Mouse (Mus musculus) midbrain, postnatal 0 days (tissue): Measurements from ENCODE around the gene Frg2f1. TPM values are rescaled to one million over a fixed set of nuclear protein-coding genes. Genes with fewer than 3 reads are reported as not detected.
A peak's percentile ranks its signal among the peaks of the same experiment; 100 is the strongest.

Source experiments
- ATAC-seq: fragments of 200-750 bp; cut with Nextera tagmentation; 2 replicates; pipeline ENCODE4 v1.8.0; 2017; ENCODE audit warnings: moderate number of reproducible peaks, mild to moderate bottlenecking, moderate TSS enrichment, moderate library complexity; ENCODE audit not compliant: low FRiP score
- DNase-seq: peaks from one replicate; pipeline ENCODE4 v3.0.0-alpha.2; 2015; ENCODE audit warnings: low spot score
- H3K27ac ChIP-seq: fragments of 300-500 bp; sonication (generic); 2 replicates; pipeline ENCODE4 v1.5.1; 2014; ENCODE audit warnings: low read depth, mild to moderate bottlenecking, low read length, mixed read lengths
- H3K27me3 ChIP-seq: fragments of 300-500 bp; sonication (generic); 2 replicates; pipeline ENCODE4 v1.6.1; 2014; ENCODE audit warnings: low read length, control low read depth, mixed read lengths; ENCODE audit not compliant: insufficient read depth
- H3K36me3 ChIP-seq: fragments of 300-500 bp; sonication (generic); 2 replicates; pipeline ENCODE4 v1.6.1; 2014; ENCODE audit warnings: low read length, control low read depth, mixed read lengths; ENCODE audit not compliant: insufficient read depth
- H3K4me1 ChIP-seq: fragments of 300-500 bp; sonication (generic); 2 replicates; pipeline ENCODE4 v1.6.1; 2014; ENCODE audit warnings: mild to moderate bottlenecking, control low read depth, antibody characterized with exemption, low read length, mixed read lengths; ENCODE audit not compliant: insufficient read depth
- H3K4me2 ChIP-seq: fragments of 300-500 bp; sonication (generic); 2 replicates; pipeline ENCODE4 v1.6.1; 2014; ENCODE audit warnings: low read depth, mild to moderate bottlenecking, low read length, mixed read lengths; ENCODE audit not compliant: poor library complexity, severe bottlenecking
- H3K4me3 ChIP-seq: fragments of 300-500 bp; sonication (generic); 2 replicates; pipeline ENCODE4 v1.5.1; 2014; ENCODE audit warnings: low read depth, mild to moderate bottlenecking, low read length, moderate library complexity
- H3K9ac ChIP-seq: fragments of 300-500 bp; sonication (generic); replicated peaks from 2 replicates; pipeline ENCODE4 v1.6.1; 2014; ENCODE audit warnings: mild to moderate bottlenecking, low read length, moderate library complexity, mixed read lengths; ENCODE audit not compliant: poor library complexity, severe bottlenecking
- H3K9me3 ChIP-seq: fragments of 300-500 bp; sonication (generic); 2 replicates; pipeline ENCODE4 v1.6.1; 2016; ENCODE audit warnings: low read length, control low read depth
- CTCF ChIP-seq: IDR thresholded peaks from 2 replicates; pipeline ENCODE4 v1.5.1; 2016; ENCODE audit warnings: antibody characterized with exemption, mild to moderate bottlenecking
- WGBS: fragments of 180-500 bp; shearing (Covaris S2); extraction: QIAGEN DNeasy Blood & Tissue Kit; methylation state at CpG from one replicate; pipeline ENCODE4 v1.1.7; 2014; 5-methylcytosine and 5-hydroxymethylcytosine counted together
- polyA plus RNA-seq: library from polyadenylated mRNA; unstranded; fragments of >200 nt; fragmentation: Nextera tagmentation; extraction: Ambion mirVana; gene quantifications from 2 replicates; pipeline ENCODE4 v1.2.1, GENCODE M21; 2015
- total RNA-seq: library from RNA; depleted of rRNA; stranded (reverse); fragments of >200 nt; gene quantifications from 2 replicates; pipeline ENCODE4 v1.2.3, GENCODE M21; 2014; rRNA removed

Gene Frg2f1
- total RNA-seq (19.0 and 27.4 TPM in 2 replicates), polyA plus RNA-seq (15.9 and 16.1 TPM in 2 replicates)

- WGBS = under 1% methylated on average over 64 of the region's 85 CpGs
- peak; percentile 96 for DNase-seq
These were observed at the start of gene Frg2f1 for GRCm38 (mm10) chr4:119539031-119539824. TSS of gene Frg2f1 (minus strand) at chr4:119539529.

DNA sequence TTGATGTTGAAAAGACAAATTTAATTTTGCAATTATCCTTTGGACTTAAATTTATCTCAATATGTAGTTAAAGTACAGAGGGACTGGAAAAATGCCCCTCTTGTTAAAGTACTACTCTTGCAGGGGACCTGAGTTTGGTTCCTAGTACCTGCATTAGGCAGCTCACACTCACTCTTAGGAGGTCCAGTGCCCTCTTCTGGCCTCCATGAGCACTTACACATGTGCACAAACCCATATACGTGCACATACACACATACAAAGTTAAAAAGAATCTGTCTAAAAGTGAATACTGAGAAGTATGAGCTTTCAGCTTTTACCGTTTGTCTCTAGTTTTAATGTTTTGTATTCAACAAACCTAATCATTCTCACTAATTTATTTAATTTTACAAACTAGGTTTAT is 48.7 kb upstream of the Frg2f1 start:
- WGBS = 98% methylated on average over 2 of the region's 2 CpGs
- DNase-seq = no peak
- H3K27me3 ChIP-seq = no peaks in the 10 kb centered on the region
- H3K27ac ChIP-seq = no peak overlapping the region
- peaks cover 2% of the 10 kb centered on the region; the same call in 1 of the 2 replicates for H3K36me3 ChIP-seq
- no peak overlapping the region for H3K4me2 ChIP-seq
- H3K4me3 ChIP-seq = no peak overlapping the region
- H3K9ac ChIP-seq = no peak overlapping the region
- peak; percentile 19; the same call in 1 of the 2 replicates for TF ChIP-seq CTCF
- no peak for ATAC-seq
- no peaks in the 10 kb centered on the region for H3K4me1 ChIP-seq
- no peaks in the 10 kb centered on the region for H3K9me3 ChIP-seq

More at GRCm38 (mm10) chr4:119539031-119539824, at the start of gene Frg2f1:
- H3K9me3 ChIP-seq = no peaks in the 10 kb centered on the region
- H3K27me3 ChIP-seq = no peaks in the 10 kb centered on the region
- H3K36me3 ChIP-seq = no peaks in the 10 kb centered on the region
- peak within 1 kb of the TSS; percentile 98 for H3K27ac ChIP-seq
- TF ChIP-seq CTCF = no peak
- peaks cover 9% of the 10 kb centered on the region; the same call in 1 of the 2 replicates for H3K4me1 ChIP-seq
- peak within 1 kb of the TSS; percentile 70 for H3K4me2 ChIP-seq
- peak; percentile 95 for ATAC-seq
- H3K4me3 ChIP-seq = peak within 1 kb of the TSS; percentile 98
- peak within 1 kb of the TSS; percentile 97 for H3K9ac ChIP-seq

- DNase-seq = no peak
- no peak for ATAC-seq
- no peak overlapping the region for H3K9ac ChIP-seq
- H3K9me3 ChIP-seq = no peaks in the 10 kb centered on the region
- no peak overlapping the region for H3K4me2 ChIP-seq
- 91% methylated on average over 3 of the region's 3 CpGs for WGBS
- H3K27ac ChIP-seq = no peak overlapping the region
- no peaks in the 10 kb centered on the region for H3K36me3 ChIP-seq
- H3K4me3 ChIP-seq = no peak overlapping the region
- TF ChIP-seq CTCF = no peak
- no peaks in the 10 kb centered on the region for H3K4me1 ChIP-seq
- H3K27me3 ChIP-seq = no peaks in the 10 kb centered on the region
These were observed 36.1 kb upstream of the Frg2f1 start for GRCm38 (mm10) chr4:119575459-119575858.

DNA sequence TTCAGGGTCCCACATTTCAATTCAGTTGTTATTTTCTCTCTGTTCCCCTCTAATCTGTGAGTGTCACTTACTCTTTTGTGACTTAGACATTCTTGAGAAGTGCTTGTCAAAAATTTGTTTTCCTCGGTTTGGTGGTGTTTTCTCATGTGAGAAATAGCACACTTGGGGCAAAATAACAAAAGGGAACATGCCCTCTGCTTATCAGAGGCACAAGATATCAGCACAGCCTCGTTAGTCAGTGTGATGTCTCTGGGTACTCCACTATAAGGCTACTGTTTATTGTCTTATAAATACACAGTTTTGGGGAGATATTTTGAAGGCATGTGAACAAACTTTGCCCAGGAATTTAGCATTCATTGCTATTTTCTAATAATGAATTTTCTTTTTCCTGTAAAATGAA is 35.2 kb upstream of the Frg2f1 start:
- no peak for DNase-seq
- no peak for TF ChIP-seq CTCF
- Histone ChIP-seq H3K27ac (no peak overlapping the region), H3K9ac (no peak overlapping the region), H3K4me2 (no peak overlapping the region), H3K4me1 (no peaks in the 10 kb centered on the region), H3K27me3 (no peaks in the 10 kb centered on the region), H3K36me3 (no peaks in the 10 kb centered on the region), H3K4me3 (no peak overlapping the region), H3K9me3 (no peaks in the 10 kb centered on the region)
- no peak for ATAC-seq
- 79% methylated on average over 2 of the region's 2 CpGs for WGBS

GRCm38 (mm10) chr4:119572682-119573081 is 33.4 kb upstream of the Frg2f1 start:
- H3K4me2 ChIP-seq = no peak overlapping the region
- 91% methylated on average over 3 of the region's 3 CpGs for WGBS
- H3K27me3 ChIP-seq = no peaks in the 10 kb centered on the region
- TF ChIP-seq CTCF = no peak
- H3K36me3 ChIP-seq = no peaks in the 10 kb centered on the region
- no peak overlapping the region for H3K4me3 ChIP-seq
- ATAC-seq = no peak
- no peaks in the 10 kb centered on the region for H3K4me1 ChIP-seq
- no peak overlapping the region for H3K9ac ChIP-seq
- no peak overlapping the region for H3K27ac ChIP-seq
- DNase-seq = no peak
- no peaks in the 10 kb centered on the region for H3K9me3 ChIP-seq

DNA sequence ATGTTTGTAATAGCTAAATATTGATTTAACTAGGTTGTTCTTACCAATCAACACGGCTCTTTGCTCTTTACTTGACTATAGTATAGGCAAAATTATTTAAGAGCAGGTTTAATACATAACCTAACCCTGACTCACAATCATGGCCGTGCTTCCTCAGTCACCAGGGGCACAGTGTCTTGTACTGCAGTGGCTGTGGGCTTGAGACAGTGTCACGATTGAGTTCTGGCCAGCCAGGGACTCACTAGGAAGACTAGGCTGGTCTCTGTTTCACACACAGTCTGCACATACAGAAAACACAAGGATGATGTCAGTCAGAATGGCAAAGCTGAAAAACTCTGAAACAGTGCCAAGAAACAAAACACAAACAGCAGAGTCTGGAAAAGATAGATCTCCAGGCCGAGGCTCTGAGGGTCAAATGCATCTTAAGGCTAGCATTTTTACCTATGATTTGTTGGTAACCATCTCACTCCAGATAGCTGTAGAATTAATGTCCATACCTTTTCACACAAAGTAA is 27.1 kb upstream of the Frg2f1 start:
- no peak overlapping the region for H3K4me3 ChIP-seq
- H3K27me3 ChIP-seq = no peaks in the 10 kb centered on the region
- no peak overlapping the region for H3K27ac ChIP-seq
- H3K4me1 ChIP-seq = no peaks in the 10 kb centered on the region
- ATAC-seq (no peak), DNase-seq (peak; percentile 32)
- no peaks in the 10 kb centered on the region for H3K36me3 ChIP-seq
- WGBS = 78% methylated on average over 4 of the region's 4 CpGs
- TF ChIP-seq CTCF = no peak
- H3K9ac ChIP-seq = no peak overlapping the region
- H3K4me2 ChIP-seq = no peak overlapping the region
- no peaks in the 10 kb centered on the region for H3K9me3 ChIP-seq
